Mouse (Mus musculus): ENCODE measurements around the gene Actl6a. TPM values are rescaled to one million over a fixed set of nuclear protein-coding genes. Genes with fewer than 3 reads are reported as not detected.
"Not testable (repeated sequence)": the region's sequence is repeated elsewhere in the genome, so short reads cannot be mapped to it uniquely, and the experiment has no call there.

The Actl6a gene
- polyA plus RNA-seq, 1 experiment from 2014 or later: 155 TPM

GRCm38 (mm10) chr3:32704632-32705031, 1.5 kb upstream of the Actl6a start:
- not testable (repeated sequence) for ATAC-seq (ENCODE audit: low read depth); H3K9ac ChIP-seq (ENCODE audit: low read length); H3K36me3 ChIP-seq (ENCODE audit: control insufficient read depth, insufficient read depth, low read length); H3K27ac ChIP-seq (ENCODE audit: low read length); H3K4me2 ChIP-seq (ENCODE audit: low read depth, low read length); H3K27me3 ChIP-seq (ENCODE audit: control insufficient read depth, insufficient read depth, low read depth, low read length); H3K9me3 ChIP-seq (ENCODE audit: control insufficient read depth, low read length); H3K4me1 ChIP-seq (replicated peaks; ENCODE audit: control insufficient read depth, insufficient read depth, low read length); H3K4me3 ChIP-seq (ENCODE audit: low read length)
- 79% methylated on average over 10 of the region's 10 CpGs for WGBS

- H3K9ac ChIP-seq (ENCODE audit: low read length): peak overlapping the region; percentile 55
- H3K9me3 ChIP-seq (ENCODE audit: control insufficient read depth, low read length): no peaks in the 10 kb centered on the region
- H3K4me3 ChIP-seq (ENCODE audit: low read length): peak overlapping the region; percentile 99
- H3K27me3 ChIP-seq (ENCODE audit: control insufficient read depth, insufficient read depth, low read depth, low read length): no peaks in the 10 kb centered on the region
- no peak overlapping the region; the same call in 1 of the 2 replicates for H3K27ac ChIP-seq (ENCODE audit: low read length)
- peaks cover 11% of the 10 kb centered on the region for H3K36me3 ChIP-seq (ENCODE audit: control insufficient read depth, insufficient read depth, low read length)
- H3K4me2 ChIP-seq (ENCODE audit: low read depth, low read length): peak overlapping the region; percentile 61
- ATAC-seq (ENCODE audit: low read depth): no peak
- 3% methylated on average over 4 of the region's 4 CpGs for WGBS
- H3K4me1 ChIP-seq (replicated peaks; ENCODE audit: control insufficient read depth, insufficient read depth, low read length): peaks cover 5% of the 10 kb centered on the region; the same call in 1 of the 2 replicates
Observed at GRCm38 (mm10) chr3:32708052-32708367, 1.9 kb downstream of the Actl6a start.

GRCm38 (mm10) chr3:32708368-32709231, 2.5 kb downstream of the Actl6a start:
- H3K27ac ChIP-seq (ENCODE audit: low read length): peak overlapping the region; percentile 92
- H3K36me3 ChIP-seq (ENCODE audit: control insufficient read depth, insufficient read depth, low read length): peaks cover 17% of the 10 kb centered on the region
- WGBS: under 1% methylated on average over 90 of the region's 90 CpGs
- no peaks in the 10 kb centered on the region for H3K9me3 ChIP-seq (ENCODE audit: control insufficient read depth, low read length)
- H3K4me3 ChIP-seq (ENCODE audit: low read length): peak overlapping the region; percentile 99
- peak; percentile 100 for ATAC-seq (ENCODE audit: low read depth)
- peaks cover 5% of the 10 kb centered on the region; the same call in 1 of the 2 replicates for H3K4me1 ChIP-seq (replicated peaks; ENCODE audit: control insufficient read depth, insufficient read depth, low read length)
- H3K9ac ChIP-seq (ENCODE audit: low read length): peak overlapping the region; percentile 96
- peak overlapping the region; percentile 67 for H3K4me2 ChIP-seq (ENCODE audit: low read depth, low read length)
- no peaks in the 10 kb centered on the region for H3K27me3 ChIP-seq (ENCODE audit: control insufficient read depth, insufficient read depth, low read depth, low read length)

GRCm38 (mm10) chr3:32709388-32709787, 3.3 kb downstream of the Actl6a start:
- Histone ChIP-seq H3K4me1 (replicated peaks; ENCODE audit: control insufficient read depth, insufficient read depth, low read length) (peaks cover 5% of the 10 kb centered on the region; the same call in 1 of the 2 replicates), H3K36me3 (ENCODE audit: control insufficient read depth, insufficient read depth, low read length) (peaks cover 24% of the 10 kb centered on the region), H3K27me3 (ENCODE audit: control insufficient read depth, insufficient read depth, low read depth, low read length) (no peaks in the 10 kb centered on the region), H3K4me2 (ENCODE audit: low read depth, low read length) (peak overlapping the region; percentile 67), H3K4me3 (ENCODE audit: low read length) (peak overlapping the region; percentile 99), H3K9me3 (ENCODE audit: control insufficient read depth, low read length) (no peaks in the 10 kb centered on the region), H3K9ac (ENCODE audit: low read length) (peak overlapping the region; percentile 96), H3K27ac (ENCODE audit: low read length) (peak overlapping the region; percentile 92)
- WGBS: 5% methylated on average over 9 of the region's 9 CpGs
- ATAC-seq (ENCODE audit: low read depth): no peak

- H3K4me2 ChIP-seq (ENCODE audit: low read depth, low read length): no peak overlapping the region
- WGBS: 87% methylated on average over 3 of the region's 3 CpGs
- no peak overlapping the region for H3K4me3 ChIP-seq (ENCODE audit: low read length)
- peaks cover 47% of the 10 kb centered on the region for H3K36me3 ChIP-seq (ENCODE audit: control insufficient read depth, insufficient read depth, low read length)
- no peaks in the 10 kb centered on the region for H3K9me3 ChIP-seq (ENCODE audit: control insufficient read depth, low read length)
- H3K27ac ChIP-seq (ENCODE audit: low read length): no peak overlapping the region
- no peak for ATAC-seq (ENCODE audit: low read depth)
- no peaks in the 10 kb centered on the region for H3K27me3 ChIP-seq (ENCODE audit: control insufficient read depth, insufficient read depth, low read depth, low read length)
- no peak overlapping the region for H3K9ac ChIP-seq (ENCODE audit: low read length)
- peaks cover 5% of the 10 kb centered on the region; the same call in 1 of the 2 replicates for H3K4me1 ChIP-seq (replicated peaks; ENCODE audit: control insufficient read depth, insufficient read depth, low read length)
Observed at GRCm38 (mm10) chr3:32713711-32714110, 7.6 kb downstream of the Actl6a start.

- WGBS: 92% methylated on average over 6 of the region's 6 CpGs
- H3K4me2 ChIP-seq (ENCODE audit: low read depth, low read length); H3K4me3 ChIP-seq (ENCODE audit: low read length); H3K9me3 ChIP-seq (ENCODE audit: control insufficient read depth, low read length); H3K9ac ChIP-seq (ENCODE audit: low read length); H3K4me1 ChIP-seq (replicated peaks; ENCODE audit: control insufficient read depth, insufficient read depth, low read length); ATAC-seq (ENCODE audit: low read depth); H3K27ac ChIP-seq (ENCODE audit: low read length); H3K27me3 ChIP-seq (ENCODE audit: control insufficient read depth, insufficient read depth, low read depth, low read length): not testable (repeated sequence)
- H3K36me3 ChIP-seq (ENCODE audit: control insufficient read depth, insufficient read depth, low read length): peaks cover 61% of the 10 kb centered on the region
Observed at GRCm38 (mm10) chr3:32717403-32717802, 11.3 kb downstream of the Actl6a start.

GRCm38 (mm10) chr3:32718271-32718670, 12.2 kb downstream of the Actl6a start:
- no peaks in the 10 kb centered on the region for H3K27me3 ChIP-seq (ENCODE audit: control insufficient read depth, insufficient read depth, low read depth, low read length)
- WGBS: 87% methylated on average over 5 of the region's 5 CpGs
- peaks cover 61% of the 10 kb centered on the region for H3K36me3 ChIP-seq (ENCODE audit: control insufficient read depth, insufficient read depth, low read length)
- no peaks in the 10 kb centered on the region for H3K9me3 ChIP-seq (ENCODE audit: control insufficient read depth, low read length)
- no peak for ATAC-seq (ENCODE audit: low read depth)
- no peak overlapping the region for H3K9ac ChIP-seq (ENCODE audit: low read length)
- no peak overlapping the region for H3K4me2 ChIP-seq (ENCODE audit: low read depth, low read length)
- no peaks in the 10 kb centered on the region for H3K4me1 ChIP-seq (replicated peaks; ENCODE audit: control insufficient read depth, insufficient read depth, low read length)
- no peak overlapping the region for H3K4me3 ChIP-seq (ENCODE audit: low read length)
- H3K27ac ChIP-seq (ENCODE audit: low read length): no peak overlapping the region

- H3K27ac ChIP-seq (ENCODE audit: low read length): no peak overlapping the region
- peaks cover 50% of the 10 kb centered on the region for H3K36me3 ChIP-seq (ENCODE audit: control insufficient read depth, insufficient read depth, low read length)
- no peaks in the 10 kb centered on the region for H3K27me3 ChIP-seq (ENCODE audit: control insufficient read depth, insufficient read depth, low read depth, low read length)
- H3K4me1 ChIP-seq (replicated peaks; ENCODE audit: control insufficient read depth, insufficient read depth, low read length): no peaks in the 10 kb centered on the region
- no peaks in the 10 kb centered on the region for H3K9me3 ChIP-seq (ENCODE audit: control insufficient read depth, low read length)
- H3K9ac ChIP-seq (ENCODE audit: low read length): no peak overlapping the region
- H3K4me2 ChIP-seq (ENCODE audit: low read depth, low read length): no peak overlapping the region
- no peak overlapping the region for H3K4me3 ChIP-seq (ENCODE audit: low read length)
- WGBS: 93% methylated on average over 7 of the region's 7 CpGs
- ATAC-seq (ENCODE audit: low read depth): no peak
Observed at GRCm38 (mm10) chr3:32724191-32724590, 18.1 kb downstream of the Actl6a start.

- ATAC-seq (ENCODE audit: low read depth): no peak
Observed at GRCm38 (mm10) chr3:32725951-32726350, 19.9 kb downstream of the Actl6a start.

More at GRCm38 (mm10) chr3:32725951-32726350, 19.9 kb downstream of the Actl6a start:
- WGBS: 90% methylated on average over 5 of the region's 5 CpGs
- no peak overlapping the region for H3K4me2 ChIP-seq (ENCODE audit: low read depth, low read length)
- no peaks in the 10 kb centered on the region for H3K27me3 ChIP-seq (ENCODE audit: control insufficient read depth, insufficient read depth, low read depth, low read length)
- H3K9ac ChIP-seq (ENCODE audit: low read length): no peak overlapping the region
- no peaks in the 10 kb centered on the region for H3K9me3 ChIP-seq (ENCODE audit: control insufficient read depth, low read length)
- no peaks in the 10 kb centered on the region for H3K4me1 ChIP-seq (replicated peaks; ENCODE audit: control insufficient read depth, insufficient read depth, low read length)
- H3K36me3 ChIP-seq (ENCODE audit: control insufficient read depth, insufficient read depth, low read length): peaks cover 49% of the 10 kb centered on the region
- H3K27ac ChIP-seq (ENCODE audit: low read length): no peak overlapping the region
- H3K4me3 ChIP-seq (ENCODE audit: low read length): no peak overlapping the region
